Mouse (Mus musculus) liver, embryonic 15.5 days (tissue): Measurements from ENCODE around the gene Zfp991. TPM values are rescaled to one million over a fixed set of nuclear protein-coding genes. Genes with fewer than 3 reads are reported as not detected.
"Not testable (repeated sequence)": the region's sequence is repeated elsewhere in the genome, so short reads cannot be mapped to it uniquely, and the experiment has no call there.

Source experiments
- ATAC-seq: fragments of 200-750 bp; cut with Nextera tagmentation; 2 replicates; pipeline ENCODE4 v1.8.0; 2017; ENCODE audit warnings: moderate number of reproducible peaks, mild to moderate bottlenecking, moderate library complexity; ENCODE audit not compliant: insufficient read depth
- H3K27ac ChIP-seq: fragments of 300-500 bp; sonication (generic); replicated peaks from 2 replicates; pipeline ENCODE4 v1.5.1; 2015; ENCODE audit warnings: mild to moderate bottlenecking, inconsistent platforms
- H3K27me3 ChIP-seq: fragments of 300-500 bp; sonication (generic); 2 replicates; pipeline ENCODE4 v1.6.1; 2015; ENCODE audit warnings: mild to moderate bottlenecking, inconsistent platforms
- H3K36me3 ChIP-seq: fragments of 300-500 bp; sonication (generic); replicated peaks from 2 replicates; pipeline ENCODE4 v1.6.1; 2015; ENCODE audit warnings: moderate library complexity, mild to moderate bottlenecking, inconsistent platforms
- H3K4me1 ChIP-seq: fragments of 300-500 bp; sonication (generic); replicated peaks from 2 replicates; pipeline ENCODE4 v1.6.1; 2015; ENCODE audit warnings: inconsistent platforms
- H3K4me2 ChIP-seq: fragments of 300-500 bp; sonication (generic); 2 replicates; pipeline ENCODE4 v1.6.1; 2015; ENCODE audit warnings: moderate library complexity, mild to moderate bottlenecking, inconsistent platforms
- H3K4me3 ChIP-seq: fragments of 300-500 bp; sonication (generic); replicated peaks from 2 replicates; pipeline ENCODE4 v1.5.1; 2015; ENCODE audit warnings: mild to moderate bottlenecking, inconsistent platforms
- H3K9ac ChIP-seq: fragments of 300-500 bp; sonication (generic); 2 replicates; pipeline ENCODE4 v1.6.1; 2015; ENCODE audit warnings: moderate library complexity, mild to moderate bottlenecking, inconsistent platforms
- H3K9me3 ChIP-seq: fragments of 300-500 bp; sonication (generic); replicated peaks from 2 replicates; pipeline ENCODE4 v1.6.1; 2016; ENCODE audit warnings: inconsistent platforms
- WGBS: fragments of 180-500 bp; shearing (Covaris S2); methylation state at CpG from one replicate; pipeline ENCODE4 v1.1.7; 2015; ENCODE audit warnings: mixed read lengths; ENCODE audit not compliant: insufficient replicate concordance; 5-methylcytosine and 5-hydroxymethylcytosine counted together
- polyA plus RNA-seq: library from polyadenylated mRNA; unstranded; fragments of >200 nt; fragmentation: Nextera tagmentation; extraction: Ambion mirVana; gene quantifications from 2 replicates; pipeline ENCODE4 v1.2.1, GENCODE M21; 2015

Gene Zfp991
- polyA plus RNA-seq: 2.6 and 3.3 TPM in 2 replicates

GRCm38 (mm10) chr4:147131837-147132459 lies at the start of gene Zfp991:
Gene Zfp991 (plus strand): TSS chr4:147132038.
- WGBS: 18% methylated on average over 2 of the region's 15 CpGs
- H3K27ac ChIP-seq, H3K9ac ChIP-seq, ATAC-seq, H3K36me3 ChIP-seq, H3K9me3 ChIP-seq, H3K27me3 ChIP-seq, H3K4me1 ChIP-seq: not testable (repeated sequence)
- H3K4me2 ChIP-seq: peak within 1 kb of the TSS; percentile 40; the same call in 1 of the 2 replicates
- H3K4me3 ChIP-seq: peak within 1 kb of the TSS; percentile 42

DNA sequence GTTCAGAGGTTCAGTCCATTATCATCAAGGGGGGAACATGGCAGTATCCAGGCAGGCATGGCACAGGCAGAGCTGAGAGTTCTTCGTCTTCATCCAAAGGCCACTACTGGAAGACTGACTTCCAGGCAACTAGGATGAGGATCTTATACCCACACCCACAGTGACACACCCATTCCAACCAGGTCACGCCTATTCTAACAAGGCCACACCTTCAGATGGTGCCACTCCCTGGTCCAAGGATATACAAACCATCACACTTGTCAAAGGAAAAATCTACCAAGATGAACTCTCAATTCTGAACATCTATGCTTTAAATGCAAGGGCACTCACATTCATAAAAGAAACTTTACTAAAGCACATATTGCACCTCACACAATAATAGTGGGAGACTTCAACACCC lies 36.2 kb upstream of the Zfp991 start:
- H3K27me3 ChIP-seq, H3K4me2 ChIP-seq, H3K4me3 ChIP-seq, H3K27ac ChIP-seq, H3K4me1 ChIP-seq, H3K9me3 ChIP-seq, H3K9ac ChIP-seq, H3K36me3 ChIP-seq, ATAC-seq: not testable (repeated sequence)
- 48% methylated on average over 2 of the region's 2 CpGs for WGBS

DNA sequence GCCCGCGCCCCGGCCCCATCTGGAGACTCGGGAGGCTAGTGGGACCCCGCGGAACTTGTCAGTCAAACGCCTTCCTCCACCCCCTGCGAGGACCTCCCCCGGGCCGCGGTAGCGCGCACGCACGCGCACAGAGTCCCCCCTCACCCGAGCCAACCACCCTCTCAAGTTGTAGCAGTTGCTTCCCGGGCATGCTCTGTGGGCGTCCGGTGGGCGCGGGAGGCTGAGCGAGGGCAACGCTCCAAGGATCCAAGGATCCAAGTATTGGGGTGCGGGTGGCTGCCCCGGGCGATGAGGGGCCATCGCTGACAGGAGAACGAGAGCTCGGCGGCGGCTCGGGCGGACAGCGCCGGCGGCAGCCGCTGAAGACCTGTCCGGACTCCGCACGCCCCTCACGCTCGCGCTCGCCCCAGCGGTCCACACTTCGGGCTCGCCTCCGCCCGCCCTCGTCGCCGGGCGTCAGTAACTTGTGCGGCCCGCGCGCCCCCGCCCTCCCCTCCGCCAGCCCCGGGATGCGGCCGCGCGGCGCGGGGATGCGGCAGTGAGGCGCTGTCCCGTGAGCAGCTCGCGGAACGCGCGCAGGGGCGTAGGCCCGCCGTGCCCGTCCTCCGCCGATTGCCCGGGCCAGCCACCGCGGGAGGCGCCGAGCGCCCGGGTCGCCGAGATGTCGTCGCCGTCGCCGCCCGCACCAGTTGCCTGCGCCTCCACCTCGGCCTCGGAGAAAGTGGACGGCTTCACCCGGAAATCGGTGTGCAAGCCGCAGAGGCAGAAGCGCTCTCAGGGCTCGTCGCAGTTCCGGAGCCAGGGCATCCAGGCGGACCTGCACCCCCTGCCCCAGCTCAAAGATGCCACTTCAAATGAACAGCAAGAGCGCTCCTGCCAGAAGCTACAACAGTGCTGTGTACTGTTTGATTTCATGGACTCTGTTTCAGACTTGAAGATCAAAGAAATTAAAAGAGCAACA lies 29.9 kb upstream of the Zfp991 start:
- not testable (repeated sequence) for H3K9ac ChIP-seq, H3K9me3 ChIP-seq, H3K27ac ChIP-seq, H3K27me3 ChIP-seq, H3K36me3 ChIP-seq, H3K4me1 ChIP-seq
- H3K4me3 ChIP-seq: peak overlapping the region; percentile 33
- 0 out of 2 replicates have a peak, but pooled peaks have one; percentile 28 for ATAC-seq
- H3K4me2 ChIP-seq: peak overlapping the region; percentile 59
- WGBS: under 1% methylated on average over 84 of the region's 109 CpGs

GRCm38 (mm10) chr4:147103814-147104213 lies 28.0 kb upstream of the Zfp991 start:
- H3K9me3 ChIP-seq, H3K4me2 ChIP-seq, H3K4me3 ChIP-seq, ATAC-seq, H3K4me1 ChIP-seq, H3K27me3 ChIP-seq, H3K36me3 ChIP-seq, H3K27ac ChIP-seq, H3K9ac ChIP-seq: not testable (repeated sequence)
- 31% methylated on average over 4 of the region's 4 CpGs for WGBS

- H3K4me2 ChIP-seq, H3K9me3 ChIP-seq, H3K36me3 ChIP-seq, H3K27me3 ChIP-seq, H3K9ac ChIP-seq, H3K27ac ChIP-seq, ATAC-seq, H3K4me3 ChIP-seq, H3K4me1 ChIP-seq: not testable (repeated sequence)
- 54% methylated on average over 2 of the region's 3 CpGs for WGBS
Observed at GRCm38 (mm10) chr4:147117839-147118238, 14.0 kb upstream of the Zfp991 start.

- H3K27me3 ChIP-seq, H3K4me3 ChIP-seq, H3K4me1 ChIP-seq, ATAC-seq, H3K9me3 ChIP-seq, H3K4me2 ChIP-seq, H3K9ac ChIP-seq, H3K36me3 ChIP-seq, H3K27ac ChIP-seq: not testable (repeated sequence)
- WGBS: 44% methylated on average over 1 of the region's 1 CpGs
Observed at GRCm38 (mm10) chr4:147122286-147122685, 9.6 kb upstream of the Zfp991 start.

- not testable (repeated sequence) for H3K4me3 ChIP-seq, H3K27me3 ChIP-seq, H3K9me3 ChIP-seq, H3K36me3 ChIP-seq, H3K4me2 ChIP-seq, H3K27ac ChIP-seq, H3K4me1 ChIP-seq, H3K9ac ChIP-seq, ATAC-seq
Observed at GRCm38 (mm10) chr4:147123797-147124196, 8.0 kb upstream of the Zfp991 start.

DNA sequence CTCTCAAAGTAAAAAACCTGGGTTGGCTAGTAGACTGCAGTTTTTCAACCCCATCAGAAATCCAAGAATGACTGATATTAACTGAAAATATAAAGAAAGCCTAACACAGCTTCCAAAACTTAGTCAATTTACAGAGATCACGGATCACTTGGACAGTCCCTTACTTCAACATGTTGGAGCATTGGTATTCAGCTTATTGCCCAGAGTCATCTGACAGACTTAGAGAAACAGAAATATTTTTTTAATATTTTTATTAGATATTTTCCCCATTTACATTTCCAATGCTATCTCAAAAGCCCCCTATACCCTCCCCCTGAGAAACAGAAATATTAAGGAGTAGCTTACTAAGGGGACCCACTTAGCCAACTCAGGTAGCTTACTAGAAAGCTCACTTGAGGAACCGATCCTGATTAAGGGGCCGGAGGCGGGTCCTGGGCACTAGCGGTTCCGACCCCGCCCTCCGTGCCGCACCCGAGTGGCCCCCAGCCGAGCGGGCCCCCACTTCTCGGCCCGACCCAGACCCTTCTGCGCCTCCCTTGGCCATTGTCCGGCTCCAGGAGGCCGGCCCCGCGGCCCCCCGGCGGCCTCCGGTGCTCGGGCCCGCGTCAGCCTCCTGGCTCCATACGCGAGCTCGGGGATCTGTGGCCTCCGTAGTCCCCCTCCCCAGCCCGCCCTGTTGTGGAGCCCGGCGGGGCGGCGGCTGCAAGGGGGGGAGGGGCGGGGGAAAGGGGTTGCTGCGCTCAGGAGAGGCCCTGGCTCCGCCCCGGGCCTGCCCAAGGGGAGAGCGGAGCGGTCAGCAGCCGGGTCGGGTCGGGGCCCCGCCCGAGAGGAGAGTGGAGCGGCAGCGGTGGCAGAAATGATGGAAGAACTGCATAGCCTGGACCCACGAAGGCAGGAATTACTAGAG lies 7.2 kb upstream of the Zfp991 start:
- WGBS: 6% methylated on average over 47 of the region's 48 CpGs
- H3K27ac ChIP-seq, H3K9me3 ChIP-seq, H3K36me3 ChIP-seq, H3K27me3 ChIP-seq, H3K4me1 ChIP-seq: not testable (repeated sequence)
- H3K9ac ChIP-seq: peak overlapping the region; percentile 48
- peak overlapping the region; percentile 71 for H3K4me2 ChIP-seq
- H3K4me3 ChIP-seq: peak overlapping the region; percentile 55
- peak; percentile 87 for ATAC-seq

- H3K27ac ChIP-seq, H3K36me3 ChIP-seq, H3K9me3 ChIP-seq, H3K27me3 ChIP-seq, H3K4me1 ChIP-seq, ATAC-seq: not testable (repeated sequence)
- 22% methylated on average over 4 of the region's 4 CpGs for WGBS
- 0 out of 2 replicates have a peak overlapping the region, but pooled peaks have one; percentile 48 for H3K9ac ChIP-seq
- H3K4me3 ChIP-seq: peak overlapping the region; percentile 55
- H3K4me2 ChIP-seq: peak overlapping the region; percentile 71
Observed at GRCm38 (mm10) chr4:147125326-147125725, 6.5 kb upstream of the Zfp991 start.

GRCm38 (mm10) chr4:147125870-147126269 lies 6.0 kb upstream of the Zfp991 start:
- H3K9me3 ChIP-seq, H3K4me3 ChIP-seq, H3K36me3 ChIP-seq, H3K4me1 ChIP-seq, H3K9ac ChIP-seq, ATAC-seq, H3K27me3 ChIP-seq, H3K27ac ChIP-seq, H3K4me2 ChIP-seq: not testable (repeated sequence)
- WGBS: 65% methylated on average over 4 of the region's 4 CpGs

DNA sequence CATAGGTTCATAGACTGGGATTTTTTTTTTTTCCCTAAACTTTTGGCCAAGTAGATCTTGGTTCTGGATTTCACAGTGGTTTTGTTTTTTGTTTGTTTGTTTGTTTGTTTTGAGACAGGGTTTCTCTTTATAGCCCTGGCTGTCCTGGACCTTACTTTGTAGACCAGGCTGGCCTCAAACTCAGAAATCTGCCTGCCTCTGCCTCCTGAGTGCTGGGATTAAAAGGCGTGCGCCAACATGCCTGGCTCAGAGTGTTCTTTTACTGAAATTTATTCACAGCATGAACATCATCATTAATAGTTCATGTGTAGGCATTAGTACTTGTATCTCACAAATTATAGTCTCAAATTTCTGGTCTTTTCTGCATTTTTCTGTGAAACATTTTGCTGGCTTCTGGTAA lies 5.4 kb upstream of the Zfp991 start:
- not testable (repeated sequence) for H3K4me3 ChIP-seq, H3K4me2 ChIP-seq, H3K27ac ChIP-seq, H3K4me1 ChIP-seq, H3K9me3 ChIP-seq, H3K27me3 ChIP-seq, H3K9ac ChIP-seq, H3K36me3 ChIP-seq, ATAC-seq
- WGBS: 61% methylated on average over 2 of the region's 2 CpGs
